Mouse (Mus musculus) kidney, embryonic 15.5 days (tissue): ENCODE measurements at regions not wholly inside any gene's neighbourhood (a gene's known extent, or its start where the extent isn't known, plus 50 kb on each side); places are given as distances from the start of the nearest gene placed in this dataset.

Source experiments
- ATAC-seq: fragments of 200-750 bp; cut with Nextera tagmentation; replicated peaks from 2 replicates; pipeline ENCODE4 v1.8.0; 2017; ENCODE audit warnings: moderate TSS enrichment; ENCODE audit not compliant: low FRiP score
- H3K27ac ChIP-seq: fragments of 300-500 bp; sonication (generic); 2 replicates; pipeline ENCODE4 v1.5.1; 2015; ENCODE audit warnings: mild to moderate bottlenecking, inconsistent platforms
- H3K27me3 ChIP-seq: fragments of 300-500 bp; sonication (generic); 2 replicates; pipeline ENCODE4 v1.6.1; 2015; ENCODE audit warnings: inconsistent platforms
- H3K36me3 ChIP-seq: fragments of 300-500 bp; sonication (generic); 2 replicates; pipeline ENCODE4 v1.6.1; 2015; ENCODE audit warnings: inconsistent platforms
- H3K4me1 ChIP-seq: fragments of 300-500 bp; sonication (generic); 2 replicates; pipeline ENCODE4 v1.6.1; 2015; ENCODE audit warnings: inconsistent platforms
- H3K4me2 ChIP-seq: fragments of 300-500 bp; sonication (generic); 2 replicates; pipeline ENCODE4 v1.6.1; 2015; ENCODE audit warnings: moderate library complexity, mild to moderate bottlenecking, inconsistent platforms
- H3K4me3 ChIP-seq: fragments of 300-500 bp; sonication (generic); replicated peaks from 2 replicates; pipeline ENCODE4 v1.5.1; 2015; ENCODE audit warnings: mild to moderate bottlenecking, inconsistent platforms
- H3K9ac ChIP-seq: fragments of 300-500 bp; sonication (generic); 2 replicates; pipeline ENCODE4 v1.6.1; 2015; ENCODE audit warnings: mild to moderate bottlenecking, inconsistent platforms
- H3K9me3 ChIP-seq: fragments of 300-500 bp; sonication (generic); replicated peaks from 2 replicates; pipeline ENCODE4 v1.6.1; 2016; ENCODE audit warnings: inconsistent platforms
- WGBS: fragments of 180-500 bp; shearing (Covaris S2); methylation state at CpG from one replicate; pipeline ENCODE4 v1.1.7; 2015; ENCODE audit warnings: mixed read lengths; 5-methylcytosine and 5-hydroxymethylcytosine counted together

DNA sequence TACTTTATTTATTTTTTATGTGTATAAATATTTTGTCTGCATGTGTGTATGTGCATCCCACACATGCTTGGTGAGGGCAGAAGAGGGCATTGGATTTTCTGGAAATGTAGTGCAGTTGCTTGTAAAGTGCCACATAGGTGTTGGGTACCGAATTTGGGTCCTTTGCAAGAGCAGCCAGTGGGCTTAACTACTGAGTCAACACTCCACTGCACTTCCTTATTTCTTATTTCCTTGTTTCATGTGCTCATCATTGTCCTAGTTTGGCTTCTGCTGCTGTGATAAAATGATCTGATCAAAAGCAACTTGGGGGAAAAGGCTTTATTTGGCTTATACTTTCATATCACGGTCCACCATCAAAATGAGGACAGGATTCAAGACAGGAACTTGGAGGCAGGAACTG is 53.0 kb upstream of the Ptger4 start:
- no peaks in the 10 kb centered on the region for H3K27me3 ChIP-seq
- no peak for ATAC-seq
- H3K4me3 ChIP-seq, result no peak overlapping the region
- no peaks in the 10 kb centered on the region for H3K36me3 ChIP-seq
- H3K9ac ChIP-seq, result no peak overlapping the region
- no peak overlapping the region for H3K27ac ChIP-seq
- no peaks in the 10 kb centered on the region for H3K9me3 ChIP-seq
- no peaks in the 10 kb centered on the region for H3K4me1 ChIP-seq
- H3K4me2 ChIP-seq, result no peak overlapping the region
- WGBS, result 86% methylated on average over 2 of the region's 2 CpGs
